Mouse (Mus musculus): ENCODE measurements around the gene Zfp825. TPM values are rescaled to one million over a fixed set of nuclear protein-coding genes. Genes with fewer than 3 reads are reported as not detected.

Gene Zfp825
- polyA plus RNA-seq, 1 experiment from 2014 or later = 15.6 TPM

Other genes with a start within 250 kb of the Zfp825 start
- 0.58 and 0.70 TPM in 2 replicates for gene Ahrr, start 201.7 kb downstream of the Zfp825 start, polyA plus RNA-seq (2015; fragmentation: Nextera tagmentation; extraction: Ambion mirVana)
- gene Pdcd6, start 176.4 kb downstream of the Zfp825 start, polyA plus RNA-seq (2015; fragmentation: Nextera tagmentation; extraction: Ambion mirVana) = 108 and 110 TPM in 2 replicates
- gene Sdha, start 143.7 kb downstream of the Zfp825 start, polyA plus RNA-seq (2015; fragmentation: Nextera tagmentation; extraction: Ambion mirVana) = 235 and 238 TPM in 2 replicates
- 43.1 and 45.9 TPM in 2 replicates for gene Ccdc127, start 143.7 kb downstream of the Zfp825 start, polyA plus RNA-seq (2015; fragmentation: Nextera tagmentation; extraction: Ambion mirVana)
- gene Lrrc14b, start 130.0 kb downstream of the Zfp825 start, polyA plus RNA-seq (2015; fragmentation: Nextera tagmentation; extraction: Ambion mirVana) = not detected in 2 replicates
- gene Zfp72, start 103.2 kb downstream of the Zfp825 start, polyA plus RNA-seq (2015; fragmentation: Nextera tagmentation; extraction: Ambion mirVana) = 10.9 and 11.7 TPM in 2 replicates
- gene Ftl1-ps1, start 94.3 kb downstream of the Zfp825 start, polyA plus RNA-seq (2015; fragmentation: Nextera tagmentation; extraction: Ambion mirVana) = 73.6 and 73.9 TPM in 2 replicates
- 5.3 and 6.7 TPM in 2 replicates for gene Erap1, start 145.6 kb upstream of the Zfp825 start, polyA plus RNA-seq (2015; fragmentation: Nextera tagmentation; extraction: Ambion mirVana)

All from midbrain, embryonic 16.5 days (tissue).